Mouse (Mus musculus): ENCODE measurements around the gene E330009J07Rik. TPM values are rescaled to one million over a fixed set of nuclear protein-coding genes. Genes with fewer than 3 reads are reported as not detected.

Gene E330009J07Rik
- 4.6 and 6.7 TPM in 2 replicates for polyA plus RNA-seq (2012; rRNA removed; ENCODE audit: low replicate concordance)

GRCm38 (mm10) chr6:40436047-40436483, at the start of gene E330009J07Rik:
Gene E330009J07Rik (minus strand): TSS chr6:40436135.

GRCm38 (mm10) chr6:40470916-40471719, 35.2 kb upstream of the E330009J07Rik start, which contains the start of gene Ssbp1:
Gene Ssbp1 (plus strand): TSS chr6:40471352.

GRCm38 (mm10) chr6:40438936-40439335, 3.0 kb upstream of the E330009J07Rik start, which contains the start of gene Wee2:
Gene Wee2 (plus strand): TSS chr6:40439088.

Other genes starting within 250 kb of the E330009J07Rik start
- 7.7 and 17.7 TPM in 2 replicates for gene Agk, start 111.0 kb downstream of the E330009J07Rik start, polyA plus RNA-seq (2012; rRNA removed; ENCODE audit: low replicate concordance)
- not detected in 2 replicates for gene Wee2, start 3.0 kb upstream of the E330009J07Rik start, polyA plus RNA-seq (2012; rRNA removed; ENCODE audit: low replicate concordance)
- gene Ssbp1, start 35.2 kb upstream of the E330009J07Rik start, polyA plus RNA-seq (2012; rRNA removed; ENCODE audit: low replicate concordance): 8.2 and 9.5 TPM in 2 replicates
- gene Tas2r137, start 55.1 kb upstream of the E330009J07Rik start, polyA plus RNA-seq (2012; rRNA removed; ENCODE audit: low replicate concordance): not detected in 2 replicates
- 0.11 TPM in 1 of 2 replicates, not detected in the other for gene Tas2r108, start 57.4 kb upstream of the E330009J07Rik start, polyA plus RNA-seq (2012; rRNA removed; ENCODE audit: low replicate concordance)
- not detected in 2 replicates for gene Prss37, start 83.4 kb upstream of the E330009J07Rik start, polyA plus RNA-seq (2012; rRNA removed; ENCODE audit: low replicate concordance)
- gene Olfr461, start 118.9 kb upstream of the E330009J07Rik start, polyA plus RNA-seq (2012; rRNA removed; ENCODE audit: low replicate concordance): not detected in 2 replicates
- gene Olfr460, start 133.4 kb upstream of the E330009J07Rik start, polyA plus RNA-seq (2012; rRNA removed; ENCODE audit: low replicate concordance): not detected in 2 replicates
- 0.68 and 0.72 TPM in 2 replicates for gene Clec5a, start 149.7 kb upstream of the E330009J07Rik start, polyA plus RNA-seq (2012; rRNA removed; ENCODE audit: low replicate concordance)
- gene Tas2r138, start 177.2 kb upstream of the E330009J07Rik start, polyA plus RNA-seq (2012; rRNA removed; ENCODE audit: low replicate concordance): not detected in 2 replicates
- gene Mgam, start 192.7 kb upstream of the E330009J07Rik start, polyA plus RNA-seq (2012; rRNA removed; ENCODE audit: low replicate concordance): 0.17 and 0.20 TPM in 2 replicates

All from mammary gland, adult 2 months (tissue).